Mouse (Mus musculus) ES-Bruce4 (cell line): ENCODE results near the gene Ern2.

Experiments used
- CTCF ChIP-seq: IDR thresholded peaks from one replicate; pipeline ENCODE4 v1.8.1; 2011; ENCODE audit warnings: low read depth, low read length
- EP300 ChIP-seq: IDR thresholded peaks from 2 replicates; pipeline ENCODE4 v1.6.1; 2011; ENCODE audit warnings: low read depth, low read length; ENCODE audit not compliant: insufficient read depth
- POLR2A ChIP-seq: IDR thresholded peaks from one replicate; pipeline ENCODE4 v1.8.1; 2011; ENCODE audit warnings: low read length; ENCODE audit not compliant: insufficient read depth

GRCm38 (mm10) chr7:122137071-122137470 is 48.9 kb downstream of the Ern2 start:
- TF ChIP-seq EP300: no peak
- no peak for TF ChIP-seq POLR2A
- no peak for TF ChIP-seq CTCF
